Mouse (Mus musculus) heart, embryonic 16.5 days (tissue): ENCODE measurements at regions not wholly inside any gene's neighbourhood (a gene's known extent, or its start where the extent isn't known, plus 50 kb on each side); places are given as distances from the start of the nearest gene placed in this dataset.

Experiments used
- ATAC-seq: fragments of 200-750 bp; cut with Nextera tagmentation; replicated peaks from 2 replicates; pipeline ENCODE4 v1.8.0; 2017; ENCODE audit warnings: moderate number of reproducible peaks; ENCODE audit not compliant: insufficient read depth, low FRiP score; ENCODE audit errors: extremely low read depth
- H3K27ac ChIP-seq: fragments of 300-500 bp; sonication (generic); 2 replicates; pipeline ENCODE4 v1.5.1; 2014; ENCODE audit warnings: mild to moderate bottlenecking, low read length, control low read depth, moderate library complexity
- H3K27me3 ChIP-seq: fragments of 300-500 bp; sonication (generic); 2 replicates; pipeline ENCODE4 v1.6.1; 2014; ENCODE audit warnings: low read length, mixed read lengths; ENCODE audit not compliant: control insufficient read depth, insufficient read depth
- H3K36me3 ChIP-seq: fragments of 300-500 bp; sonication (generic); 2 replicates; pipeline ENCODE4 v1.6.1; 2014; ENCODE audit not compliant: control insufficient read depth, insufficient read depth
- H3K4me1 ChIP-seq: fragments of 300-500 bp; sonication (generic); 2 replicates; pipeline ENCODE4 v1.6.1; 2014; ENCODE audit warnings: low read length, mixed read lengths; ENCODE audit not compliant: control insufficient read depth, insufficient read depth
- H3K4me2 ChIP-seq: fragments of 300-500 bp; sonication (generic); 2 replicates; pipeline ENCODE4 v1.6.1; 2014; ENCODE audit warnings: low read depth, mild to moderate bottlenecking, control low read depth, low read length
- H3K4me3 ChIP-seq: fragments of 300-500 bp; sonication (generic); 2 replicates; pipeline ENCODE4 v1.5.1; 2014; ENCODE audit warnings: mild to moderate bottlenecking, control low read depth, low read length
- H3K9ac ChIP-seq: fragments of 300-500 bp; sonication (generic); 2 replicates; pipeline ENCODE4 v1.6.1; 2014; ENCODE audit warnings: low read length, control low read depth
- H3K9me3 ChIP-seq: fragments of 300-500 bp; sonication (generic); replicated peaks from 2 replicates; pipeline ENCODE4 v1.6.1; 2016; ENCODE audit warnings: low read length; ENCODE audit not compliant: control insufficient read depth
- WGBS: fragments of 180-500 bp; shearing (Covaris S2); extraction: QIAGEN DNeasy Blood & Tissue Kit; methylation state at CpG from one replicate; pipeline ENCODE4 v1.1.7; 2014; 5-methylcytosine and 5-hydroxymethylcytosine counted together

GRCm38 (mm10) chr3:137517433-137517832, 104.0 kb upstream of the Ddit4l start:
- 34% methylated on average over 4 of the region's 4 CpGs for WGBS
- Histone ChIP-seq H3K36me3 (no peaks in the 10 kb centered on the region), H3K27ac (0 out of 2 replicates have a peak overlapping the region, but pooled peaks have one; percentile 6), H3K9ac (no peak overlapping the region), H3K4me3 (no peak overlapping the region), H3K4me2 (peak overlapping the region; percentile 9; the same call in 1 of the 2 replicates), H3K9me3 (no peaks in the 10 kb centered on the region), H3K27me3 (no peaks in the 10 kb centered on the region), H3K4me1 (peaks cover 12% of the 10 kb centered on the region; the same call in 1 of the 2 replicates)
- no peak for ATAC-seq

GRCm38 (mm10) chr3:137520191-137520590, 101.2 kb upstream of the Ddit4l start:
- ATAC-seq = no peak
- H3K27ac ChIP-seq = no peak overlapping the region
- no peak overlapping the region for H3K9ac ChIP-seq
- H3K4me1 ChIP-seq = peaks cover 9% of the 10 kb centered on the region; the same call in 1 of the 2 replicates
- 84% methylated on average over 1 of the region's 1 CpGs for WGBS
- H3K36me3 ChIP-seq = no peaks in the 10 kb centered on the region
- H3K4me2 ChIP-seq = no peak overlapping the region
- no peaks in the 10 kb centered on the region for H3K9me3 ChIP-seq
- no peak overlapping the region for H3K4me3 ChIP-seq
- H3K27me3 ChIP-seq = no peaks in the 10 kb centered on the region

GRCm38 (mm10) chr3:137525606-137526575, 95.5 kb upstream of the Ddit4l start:
- 70% methylated on average over 12 of the region's 12 CpGs for WGBS

GRCm38 (mm10) chr3:137529592-137529960, 91.8 kb upstream of the Ddit4l start:
- no peaks in the 10 kb centered on the region for H3K27me3 ChIP-seq
- H3K4me1 ChIP-seq = no peaks in the 10 kb centered on the region
- ATAC-seq = no peak
- no peak overlapping the region for H3K27ac ChIP-seq
- H3K4me3 ChIP-seq = no peak overlapping the region
- H3K9me3 ChIP-seq = no peaks in the 10 kb centered on the region
- no peaks in the 10 kb centered on the region for H3K36me3 ChIP-seq
- 59% methylated on average over 2 of the region's 2 CpGs for WGBS
- H3K4me2 ChIP-seq = no peak overlapping the region
- no peak overlapping the region for H3K9ac ChIP-seq

More at GRCm38 (mm10) chr3:137525606-137526575, 95.5 kb upstream of the Ddit4l start:
- Histone ChIP-seq H3K9ac (no peak overlapping the region), H3K27ac (no peak overlapping the region), H3K9me3 (no peaks in the 10 kb centered on the region), H3K4me3 (no peak overlapping the region), H3K4me2 (no peak overlapping the region), H3K27me3 (no peaks in the 10 kb centered on the region), H3K4me1 (no peaks in the 10 kb centered on the region), H3K36me3 (no peaks in the 10 kb centered on the region)
- no peak for ATAC-seq

- H3K36me3 ChIP-seq = no peaks in the 10 kb centered on the region
- no peak overlapping the region for H3K27ac ChIP-seq
- H3K4me1 ChIP-seq = no peaks in the 10 kb centered on the region
- no peaks in the 10 kb centered on the region for H3K9me3 ChIP-seq
- no peak overlapping the region for H3K4me2 ChIP-seq
- WGBS = 67% methylated on average over 7 of the region's 7 CpGs
- no peaks in the 10 kb centered on the region for H3K27me3 ChIP-seq
- no peak for ATAC-seq
- H3K4me3 ChIP-seq = no peak overlapping the region
- no peak overlapping the region for H3K9ac ChIP-seq
Observed at GRCm38 (mm10) chr3:137529961-137530609, 91.3 kb upstream of the Ddit4l start.

GRCm38 (mm10) chr3:137541666-137542065, 79.7 kb upstream of the Ddit4l start:
- H3K4me3 ChIP-seq = no peak overlapping the region
- no peak for ATAC-seq
- H3K9me3 ChIP-seq = no peaks in the 10 kb centered on the region
- WGBS = 49% methylated on average over 3 of the region's 3 CpGs
- H3K27me3 ChIP-seq = no peaks in the 10 kb centered on the region
- H3K4me1 ChIP-seq = no peaks in the 10 kb centered on the region
- H3K9ac ChIP-seq = no peak overlapping the region
- no peaks in the 10 kb centered on the region for H3K36me3 ChIP-seq
- no peak overlapping the region for H3K27ac ChIP-seq
- no peak overlapping the region for H3K4me2 ChIP-seq

- 59% methylated on average over 1 of the region's 1 CpGs for WGBS
- no peaks in the 10 kb centered on the region for H3K27me3 ChIP-seq
- no peak for ATAC-seq
Observed at GRCm38 (mm10) chr3:137542343-137542742, 79.1 kb upstream of the Ddit4l start.

GRCm38 (mm10) chr3:137547414-137547877, 74.0 kb upstream of the Ddit4l start:
- WGBS = 9% methylated on average over 12 of the region's 12 CpGs
- Histone ChIP-seq H3K4me3 (peak overlapping the region; percentile 29), H3K9ac (peak overlapping the region; percentile 18; the same call in 1 of the 2 replicates), H3K9me3 (no peaks in the 10 kb centered on the region), H3K4me2 (peak overlapping the region; percentile 62), H3K27ac (peak overlapping the region; percentile 41; the same call in 1 of the 2 replicates), H3K36me3 (no peaks in the 10 kb centered on the region), H3K4me1 (peaks cover 3% of the 10 kb centered on the region; the same call in 1 of the 2 replicates), H3K27me3 (no peaks in the 10 kb centered on the region)
- ATAC-seq = no peak

More at GRCm38 (mm10) chr3:137542343-137542742, 79.1 kb upstream of the Ddit4l start:
- no peak overlapping the region for H3K9ac ChIP-seq
- no peaks in the 10 kb centered on the region for H3K36me3 ChIP-seq
- no peak overlapping the region for H3K27ac ChIP-seq
- peaks cover under 1% of the 10 kb centered on the region; the same call in 1 of the 2 replicates for H3K4me1 ChIP-seq
- H3K9me3 ChIP-seq = no peaks in the 10 kb centered on the region
- no peak overlapping the region for H3K4me2 ChIP-seq
- H3K4me3 ChIP-seq = no peak overlapping the region
